Mouse (Mus musculus): ENCODE results near the gene Gimap3. TPM values are rescaled to one million over a fixed set of nuclear protein-coding genes. Genes with fewer than 3 reads are reported as not detected.

Gimap3 gene
- polyA plus RNA-seq, 1 experiment from 2014 or later = not detected

DNA sequence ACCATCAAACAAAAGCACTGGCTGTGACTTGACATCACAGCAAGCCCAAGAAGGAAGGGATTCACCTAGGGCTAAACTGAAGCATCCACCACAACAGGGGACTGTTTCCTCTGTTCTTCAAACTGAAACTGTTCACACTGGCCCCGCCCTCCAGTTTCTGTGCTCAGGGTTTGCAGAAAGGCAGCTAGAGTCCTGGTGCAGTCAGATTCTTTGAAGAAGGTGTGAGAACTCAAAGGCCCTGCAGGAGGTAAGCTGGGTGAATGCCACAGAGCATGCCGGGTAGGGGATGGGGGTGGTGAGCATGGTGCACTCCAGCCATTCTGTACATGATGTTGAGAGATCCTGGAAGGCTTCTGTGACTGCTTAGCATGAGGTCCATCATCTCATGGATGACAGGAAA lies 52.2 kb downstream of the Gimap3 start, which contains the start of the genes Gm28053 and Gimap7:
Gene Gm28053 (plus strand): TSS at position 153 of the 400 bp plus-strand sequence.
Gene Gimap7 (plus strand): TSS at position 167 of the 400 bp plus-strand sequence.
- Histone ChIP-seq H3K27me3 (no peaks in the 10 kb centered on the region), H3K36me3 (no peaks in the 10 kb centered on the region), H3K4me2 (no peak within 1 kb of the TSS), H3K4me3 (no peak within 1 kb of the TSS), H3K27ac (no peak within 1 kb of the TSS), H3K9me3 (no peaks in the 10 kb centered on the region), H3K9ac (no peak within 1 kb of the TSS), H3K4me1 (no peaks in the 10 kb centered on the region)
- WGBS = 48% methylated on average over 2 of the region's 2 CpGs
- no peak for ATAC-seq (ENCODE audit: insufficient number of reproducible peaks, low FRiP score, low TSS enrichment, low read depth)

Other genes starting within 250 kb of the Gimap3 start
- gene Atp6v0e2, start 233.2 kb downstream of the Gimap3 start, polyA plus RNA-seq (2015; fragmentation: Nextera tagmentation; extraction: Ambion mirVana) = 12.2 and 13.7 TPM in 2 replicates
- gene Lrrc61, start 216.1 kb downstream of the Gimap3 start, polyA plus RNA-seq (2015; fragmentation: Nextera tagmentation; extraction: Ambion mirVana) = 9.9 and 10.8 TPM in 2 replicates
- 24.8 and 30.5 TPM in 2 replicates for gene Rarres2, start 198.1 kb downstream of the Gimap3 start, polyA plus RNA-seq (2015; fragmentation: Nextera tagmentation; extraction: Ambion mirVana)
- not detected in 2 replicates for gene Gm45021, start 181.2 kb downstream of the Gimap3 start, polyA plus RNA-seq (2015; fragmentation: Nextera tagmentation; extraction: Ambion mirVana)
- 21.0 and 23.9 TPM in 2 replicates for gene Repin1, start 177.0 kb downstream of the Gimap3 start, polyA plus RNA-seq (2015; fragmentation: Nextera tagmentation; extraction: Ambion mirVana)
- gene Gm44965, start 176.9 kb downstream of the Gimap3 start, polyA plus RNA-seq (2015; fragmentation: Nextera tagmentation; extraction: Ambion mirVana) = 0.79 and 1.1 TPM in 2 replicates
- 5.1 and 5.4 TPM in 2 replicates for gene Zfp775, start 168.8 kb downstream of the Gimap3 start, polyA plus RNA-seq (2015; fragmentation: Nextera tagmentation; extraction: Ambion mirVana)
- 0.99 and 1.2 TPM in 2 replicates for gene AI854703, start 144.1 kb downstream of the Gimap3 start, polyA plus RNA-seq (2015; fragmentation: Nextera tagmentation; extraction: Ambion mirVana)
- 1.4 and 1.5 TPM in 2 replicates for gene Gimap8, start 123.6 kb downstream of the Gimap3 start, polyA plus RNA-seq (2015; fragmentation: Nextera tagmentation; extraction: Ambion mirVana)
- 6.9 and 7.5 TPM in 2 replicates for gene Gimap9, start 94.7 kb downstream of the Gimap3 start, polyA plus RNA-seq (2015; fragmentation: Nextera tagmentation; extraction: Ambion mirVana)
- gene Gimap4, start 86.3 kb downstream of the Gimap3 start, polyA plus RNA-seq (2015; fragmentation: Nextera tagmentation; extraction: Ambion mirVana) = 17.5 and 20.6 TPM in 2 replicates
- 22.4 and 26.0 TPM in 2 replicates for gene Gimap6, start 62.6 kb downstream of the Gimap3 start, polyA plus RNA-seq (2015; fragmentation: Nextera tagmentation; extraction: Ambion mirVana)
- gene Gm28053, start 52.2 kb downstream of the Gimap3 start, polyA plus RNA-seq (2015; fragmentation: Nextera tagmentation; extraction: Ambion mirVana) = 1.6 and 2.4 TPM in 2 replicates
- gene Gimap7, start 52.2 kb downstream of the Gimap3 start, polyA plus RNA-seq (2015; fragmentation: Nextera tagmentation; extraction: Ambion mirVana) = not detected in 2 replicates
- gene Gimap1, start 31.8 kb downstream of the Gimap3 start, polyA plus RNA-seq (2015; fragmentation: Nextera tagmentation; extraction: Ambion mirVana) = 13.5 and 15.4 TPM in 2 replicates
- gene Gimap5, start 24.7 kb downstream of the Gimap3 start, polyA plus RNA-seq (2015; fragmentation: Nextera tagmentation; extraction: Ambion mirVana) = 5.6 and 5.7 TPM in 2 replicates
- 54.3 and 63.4 TPM in 2 replicates for gene Tmem176a, start 70.1 kb upstream of the Gimap3 start, polyA plus RNA-seq (2015; fragmentation: Nextera tagmentation; extraction: Ambion mirVana)
- 230 and 235 TPM in 2 replicates for gene Tmem176b, start 70.6 kb upstream of the Gimap3 start, polyA plus RNA-seq (2015; fragmentation: Nextera tagmentation; extraction: Ambion mirVana)
- not detected in 2 replicates for gene Aoc1, start 102.0 kb upstream of the Gimap3 start, polyA plus RNA-seq (2015; fragmentation: Nextera tagmentation; extraction: Ambion mirVana)
- gene 1600015I10Rik, start 159.0 kb upstream of the Gimap3 start, polyA plus RNA-seq (2015; fragmentation: Nextera tagmentation; extraction: Ambion mirVana) = 0.05 TPM in 1 of 2 replicates, not detected in the other
- not detected in 2 replicates for gene Doxl2, start 204.1 kb upstream of the Gimap3 start, polyA plus RNA-seq (2015; fragmentation: Nextera tagmentation; extraction: Ambion mirVana)
- gene Svs1, start 216.0 kb upstream of the Gimap3 start, polyA plus RNA-seq (2015; fragmentation: Nextera tagmentation; extraction: Ambion mirVana) = not detected in 2 replicates

All from limb, embryonic 15.5 days (tissue).